Mouse (Mus musculus) hindlimb bud, embryonic 11.5 days (tissue): ENCODE measurements around the gene Scnm1.
"Not testable (repeated sequence)": the region's sequence is repeated elsewhere in the genome, so short reads cannot be mapped to it uniquely, and the experiment has no call there.

Source experiments
- DNase-seq: peaks from one replicate; pipeline ENCODE4 v3.0.0-alpha.2; 2012; ENCODE audit warnings: low read depth, low spot score; ENCODE audit errors: extremely low spot score

Gene Scnm1

DNA sequence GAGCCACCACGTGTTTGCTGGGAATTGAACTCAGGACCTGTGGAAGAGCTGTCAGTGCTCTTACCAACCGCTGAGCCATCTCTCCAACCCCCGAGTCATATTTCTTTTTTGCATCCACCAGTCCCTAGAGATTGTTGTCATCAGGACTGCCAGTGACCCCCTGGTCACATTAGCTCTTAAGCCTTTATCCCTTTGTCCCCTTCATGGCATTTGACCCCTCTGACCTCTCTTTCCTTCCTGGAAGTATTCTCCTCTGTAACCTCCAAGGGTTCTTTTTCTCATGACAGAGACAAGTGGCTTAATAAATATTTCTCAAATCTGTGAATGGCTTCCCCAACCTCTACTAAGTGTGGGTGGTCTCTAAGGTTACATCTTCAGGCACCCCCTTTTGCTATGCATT is 14.1 kb upstream of the Scnm1 start:
- DNase-seq: no peak

DNA sequence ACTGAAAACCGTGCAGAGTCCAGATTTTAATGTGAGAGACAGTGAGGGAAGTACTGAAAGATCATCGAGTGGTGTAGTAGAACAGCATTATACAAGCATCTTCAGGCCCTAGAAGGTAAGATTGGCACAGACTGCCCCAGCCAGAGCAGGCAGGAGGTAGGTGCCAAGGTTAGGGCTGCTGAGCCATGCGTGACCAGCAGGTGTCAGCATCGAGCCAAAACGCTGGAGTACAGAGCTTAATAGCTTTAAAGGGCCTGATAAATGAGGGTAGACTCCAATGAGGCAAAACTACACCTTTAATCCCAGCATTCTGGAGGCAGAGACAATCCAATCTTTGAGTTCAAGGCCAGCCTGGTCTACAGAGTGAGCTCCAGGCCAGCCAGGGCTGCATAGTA is 8.8 kb upstream of the Scnm1 start:
- peak; percentile 54 for DNase-seq

DNA sequence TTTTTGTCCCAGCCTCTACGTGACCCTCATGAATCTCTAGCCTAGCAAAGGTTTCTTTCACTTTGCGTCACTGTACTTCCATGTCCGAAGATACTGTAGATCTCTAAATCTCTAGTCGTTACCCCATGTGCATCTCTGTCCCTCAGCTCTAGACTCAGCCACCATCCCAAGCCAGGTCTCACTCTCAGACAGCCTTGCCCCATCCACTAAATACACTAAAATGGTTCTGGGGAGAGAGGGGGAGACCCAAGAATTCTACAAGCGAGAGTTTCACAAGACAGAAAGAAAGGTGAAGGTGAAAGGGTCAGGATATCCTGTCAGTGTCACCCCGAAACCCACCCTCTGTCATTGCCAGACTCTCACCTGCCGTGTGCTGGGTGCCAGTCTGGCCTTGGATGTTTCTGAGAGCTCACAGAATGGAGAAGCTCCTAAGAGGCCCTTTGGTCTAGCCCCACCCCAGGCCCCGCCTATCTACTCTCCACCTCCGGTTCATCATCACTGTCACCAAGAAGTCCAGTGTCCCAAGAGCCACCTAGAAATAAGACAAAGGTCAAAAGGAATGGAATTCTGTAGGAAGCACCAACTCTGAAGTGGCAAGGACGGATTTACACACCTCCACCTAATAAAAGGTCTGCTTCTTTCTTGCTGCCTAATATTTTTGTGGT is 8.3 kb upstream of the Scnm1 start, which contains the start of gene Tnfaip8l2:
Gene Tnfaip8l2 (minus strand): TSS at position 409 of the 665 bp plus-strand sequence.
- no peak for DNase-seq

DNA sequence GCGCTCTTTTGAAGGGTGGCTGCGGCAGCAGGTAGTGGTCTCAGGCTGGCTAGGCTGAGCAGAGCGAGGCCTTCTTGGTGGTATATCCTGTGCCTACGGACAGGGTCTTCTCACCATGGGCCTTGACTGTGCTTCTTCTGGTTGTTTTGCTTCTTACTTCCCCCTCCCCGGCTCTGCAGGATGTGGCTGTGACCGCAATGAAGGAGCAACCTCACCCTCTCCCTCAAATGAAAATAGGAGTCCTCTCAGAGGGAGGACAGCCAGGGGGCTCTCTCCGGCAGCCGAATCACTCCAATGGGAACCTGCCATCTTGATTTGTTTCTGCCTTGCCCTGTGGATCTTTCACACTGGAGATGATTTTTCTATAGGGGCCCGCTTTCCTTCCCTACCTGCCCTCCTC is 7.7 kb upstream of the Scnm1 start:
- DNase-seq: no peak

DNA sequence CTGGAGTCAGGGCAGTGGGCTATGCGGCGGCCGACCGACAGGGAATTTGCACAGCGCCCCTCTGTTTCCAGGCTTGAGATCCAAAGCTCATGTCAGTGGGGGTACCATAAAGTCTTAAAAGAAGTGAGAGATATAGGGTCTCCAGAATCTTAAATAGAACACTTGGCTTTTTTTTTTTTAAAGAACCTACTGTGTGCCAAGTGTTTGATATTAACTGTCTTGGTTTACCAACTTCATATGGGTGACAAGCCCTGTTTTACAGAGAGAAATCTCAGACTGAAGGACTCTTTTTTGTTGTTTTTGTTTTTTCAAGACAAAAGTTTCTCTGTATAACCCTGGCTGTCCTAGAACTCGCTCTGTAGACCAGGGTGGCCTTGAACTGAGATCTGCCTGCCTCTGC is 7.0 kb upstream of the Scnm1 start:
- DNase-seq: no peak

DNA sequence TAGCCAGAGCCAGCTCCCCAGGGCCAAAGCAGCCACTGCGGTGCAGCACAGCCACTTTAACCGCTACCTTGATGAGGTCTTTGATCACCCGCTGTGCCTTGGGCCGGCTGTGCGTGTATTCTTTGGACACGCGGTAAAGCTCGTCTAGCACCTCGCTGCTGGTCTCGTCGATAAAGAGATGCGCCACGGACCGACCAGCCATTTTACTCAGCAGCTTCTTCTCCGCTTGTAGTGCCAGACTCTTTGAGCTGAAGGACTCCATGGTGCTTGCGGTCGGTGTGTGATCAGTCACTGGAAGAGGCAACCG is 6.4 kb upstream of the Scnm1 start:
- DNase-seq: no peak

DNA sequence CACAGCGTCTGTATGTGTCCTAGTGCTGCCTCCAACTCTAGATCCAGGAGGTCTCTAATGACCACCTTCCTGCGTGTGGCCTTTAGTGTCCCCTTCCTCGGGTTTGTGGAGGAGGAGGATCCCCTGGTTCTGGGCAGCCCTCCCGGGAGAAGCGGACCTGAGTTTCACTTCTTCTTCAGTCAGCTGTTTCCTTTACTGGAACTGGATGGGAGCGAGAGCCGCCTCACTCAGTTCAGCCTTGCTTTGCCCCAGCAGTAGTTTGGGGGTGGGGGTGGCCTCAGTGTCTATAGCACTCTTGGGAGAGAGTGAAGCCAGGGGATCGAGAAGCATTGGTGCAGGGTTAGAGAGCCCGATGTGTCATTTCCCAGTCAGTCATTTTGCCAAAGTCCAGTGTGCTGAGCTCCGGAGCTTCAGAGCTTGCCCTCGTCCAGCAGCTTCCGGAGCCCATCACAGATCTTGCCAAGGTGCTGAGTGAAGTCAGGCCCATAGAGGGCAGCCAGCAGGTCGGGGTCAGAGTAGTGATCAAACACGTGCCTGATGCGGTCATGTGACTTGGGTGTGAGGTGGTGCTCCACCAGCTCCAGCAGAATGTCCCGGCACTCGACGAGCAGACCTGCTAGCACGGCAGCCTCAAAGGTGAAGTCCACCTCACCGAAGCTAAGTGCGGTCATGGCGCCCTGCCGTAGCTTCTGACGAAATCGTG is 5.9 kb upstream of the Scnm1 start:
- DNase-seq: no peak

DNA sequence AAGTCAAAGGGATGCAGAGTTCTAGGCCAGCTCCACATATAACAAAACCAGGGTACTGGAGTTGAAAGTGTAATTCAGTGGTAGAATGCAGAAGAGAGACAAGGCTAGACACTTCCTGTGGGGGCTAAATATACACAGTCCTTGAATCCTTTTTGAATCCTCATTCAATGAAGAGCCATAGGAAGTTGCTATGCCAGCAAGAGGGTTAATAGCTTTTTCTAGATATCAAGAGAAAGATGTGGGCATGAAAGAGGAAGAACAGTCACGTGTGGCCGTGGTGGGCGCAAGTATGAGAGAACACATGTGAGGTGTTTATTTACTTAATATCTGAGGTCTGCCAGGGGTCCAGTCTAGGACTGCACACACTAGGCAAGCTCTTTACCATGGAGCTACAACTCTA is 2.5 kb upstream of the Scnm1 start:
- DNase-seq: no peak

DNA sequence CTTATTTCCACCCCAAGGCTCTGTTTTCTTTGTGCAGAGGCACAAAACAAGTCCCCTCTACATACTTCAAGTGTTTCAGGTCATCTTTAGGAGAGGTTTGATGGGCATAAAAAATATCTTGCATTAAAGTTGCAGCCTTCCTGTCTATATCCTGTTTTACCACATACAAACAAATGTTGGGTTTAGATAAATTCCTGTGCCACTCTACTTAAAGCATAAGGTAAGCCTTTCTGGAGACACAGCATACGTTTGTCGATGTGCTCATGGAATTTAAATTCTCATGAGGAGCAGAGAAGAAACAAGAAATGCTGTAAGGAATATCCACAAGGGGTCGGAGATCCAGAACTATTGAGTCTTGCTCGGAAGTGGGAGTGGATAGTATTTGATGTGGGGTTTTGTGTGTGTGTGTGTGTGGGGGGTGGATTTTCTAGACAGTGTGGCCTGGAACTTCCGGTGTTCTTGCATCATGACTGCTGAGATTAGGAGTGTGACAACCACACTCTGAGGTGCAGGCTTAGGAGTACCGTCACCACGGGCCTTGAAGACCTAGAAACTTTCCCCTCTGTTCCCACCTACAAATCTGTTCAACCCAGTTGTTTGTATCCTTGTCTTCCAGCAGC is 1.7 kb upstream of the Scnm1 start:
- DNase-seq: no peak

DNA sequence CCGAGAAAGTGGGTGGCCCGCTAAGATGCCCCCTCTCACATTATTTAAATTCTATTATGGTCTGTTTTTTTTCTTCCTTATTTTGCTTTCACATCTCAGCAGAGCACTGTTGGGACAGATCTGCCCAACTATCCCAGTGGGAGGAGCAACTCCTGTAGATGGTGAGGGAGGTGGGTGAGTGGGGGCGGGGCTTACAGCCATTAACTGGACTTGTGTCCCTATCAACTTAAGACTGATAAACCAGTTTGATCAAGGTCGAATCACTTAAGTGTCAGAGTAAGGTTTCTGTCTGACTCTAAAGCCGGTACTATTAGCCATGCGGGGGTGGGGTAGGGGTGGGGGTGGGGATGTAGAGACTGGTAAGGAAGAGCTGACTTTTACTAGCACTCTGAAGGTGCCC is 1.2 kb upstream of the Scnm1 start:
- DNase-seq: no peak

DNA sequence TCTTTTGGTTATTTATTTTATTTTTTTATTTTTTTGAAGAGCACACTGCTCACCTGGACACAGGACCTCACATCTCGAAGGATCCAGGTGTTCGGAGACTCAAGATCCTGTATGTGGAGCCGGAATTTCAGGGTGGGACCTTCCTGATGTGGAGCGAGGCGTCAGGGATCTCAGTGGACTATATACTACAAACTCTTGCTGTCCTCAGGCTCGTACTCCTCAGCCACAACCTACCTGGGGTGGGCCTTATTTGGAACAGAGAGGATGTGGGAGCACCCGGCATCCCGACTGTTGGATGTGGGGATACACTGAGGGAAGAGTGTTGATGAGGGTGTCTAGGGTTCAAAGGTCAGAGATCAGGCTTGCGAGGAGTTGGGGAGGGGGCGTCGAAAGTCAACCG is 322 bp upstream of the Scnm1 start:
- DNase-seq: not testable (repeated sequence)

DNA sequence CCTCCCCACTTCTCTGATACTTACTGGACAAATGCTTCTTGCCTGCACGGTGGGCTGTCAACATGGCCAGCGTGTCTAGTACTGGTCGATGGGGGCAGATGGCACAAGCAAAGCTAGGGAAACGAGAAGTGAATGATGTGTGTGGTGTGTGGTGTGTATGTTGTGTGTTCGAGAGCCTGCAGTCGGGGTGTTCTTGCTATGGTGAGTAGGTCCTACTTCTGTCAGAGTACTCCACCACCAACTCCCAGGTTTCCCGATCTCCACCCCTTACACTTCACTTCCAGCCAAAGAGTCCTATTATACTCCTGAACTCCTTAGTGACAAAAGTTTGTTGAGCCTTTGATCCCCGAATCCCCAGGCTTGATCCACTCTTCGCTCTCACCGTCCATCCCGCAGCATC is 635 bp downstream of the Scnm1 start:
- DNase-seq: no peak

DNA sequence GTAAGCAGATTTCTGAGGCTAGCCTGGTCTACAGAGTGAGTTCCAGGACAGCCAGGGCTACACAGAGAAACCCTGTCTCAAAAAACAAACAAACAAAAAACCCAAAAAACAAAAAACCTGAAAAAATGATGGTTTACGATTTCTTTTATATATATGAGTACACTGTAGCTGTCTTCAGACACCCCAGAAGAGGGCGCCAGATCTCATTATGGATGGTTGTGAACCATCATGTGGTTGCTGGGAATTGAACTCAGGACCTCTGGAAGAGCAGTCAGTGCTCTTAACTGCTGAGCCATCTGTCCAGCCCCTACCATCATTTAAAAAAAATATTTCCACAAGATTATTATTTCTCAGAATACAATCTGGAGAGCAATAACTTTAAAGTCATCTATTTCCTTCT is 1.4 kb downstream of the Scnm1 start:
- not testable (repeated sequence) for DNase-seq

DNA sequence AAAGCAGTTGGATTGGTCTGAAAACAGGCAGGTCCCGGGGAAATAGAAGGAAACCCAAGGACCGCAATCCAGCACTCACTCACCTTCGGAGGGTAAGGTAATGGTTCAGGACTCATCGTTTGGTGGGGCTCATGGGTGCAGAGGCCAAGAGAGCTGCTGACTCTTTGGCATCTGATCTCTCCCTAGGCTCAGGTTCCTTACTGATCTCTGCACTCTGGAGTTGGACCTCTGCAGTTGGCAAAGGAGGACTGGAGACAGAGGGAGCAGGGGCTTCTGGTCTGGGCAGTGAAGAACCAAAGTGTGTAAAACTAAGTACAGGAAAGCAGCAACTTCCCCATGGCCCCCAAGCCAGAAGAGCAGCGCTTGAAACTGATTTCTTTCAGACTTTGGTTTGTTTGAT is 3.7 kb downstream of the Scnm1 start:
- DNase-seq: no peak

DNA sequence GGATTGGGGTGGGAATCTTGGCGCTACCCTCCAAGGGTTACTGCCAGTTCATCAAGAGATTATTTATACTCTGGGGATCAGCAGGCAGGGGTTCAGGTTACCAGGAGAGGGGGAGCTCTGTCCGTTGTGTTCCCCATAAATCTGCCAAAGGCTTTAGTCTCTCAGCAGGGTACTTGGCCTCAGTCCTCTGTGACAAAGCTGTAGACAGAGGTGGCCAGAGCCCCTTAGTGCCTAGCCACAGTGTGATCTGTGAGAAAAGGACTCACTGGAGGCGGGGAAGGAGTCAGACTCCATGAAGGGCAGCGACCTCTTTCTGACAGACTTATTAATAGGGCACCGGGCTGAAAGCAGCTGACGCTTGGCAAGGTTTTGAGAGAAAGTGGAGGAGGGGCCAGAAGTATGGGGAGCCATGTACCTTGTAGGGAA is 4.6 kb downstream of the Scnm1 start:
- DNase-seq: no peak

DNA sequence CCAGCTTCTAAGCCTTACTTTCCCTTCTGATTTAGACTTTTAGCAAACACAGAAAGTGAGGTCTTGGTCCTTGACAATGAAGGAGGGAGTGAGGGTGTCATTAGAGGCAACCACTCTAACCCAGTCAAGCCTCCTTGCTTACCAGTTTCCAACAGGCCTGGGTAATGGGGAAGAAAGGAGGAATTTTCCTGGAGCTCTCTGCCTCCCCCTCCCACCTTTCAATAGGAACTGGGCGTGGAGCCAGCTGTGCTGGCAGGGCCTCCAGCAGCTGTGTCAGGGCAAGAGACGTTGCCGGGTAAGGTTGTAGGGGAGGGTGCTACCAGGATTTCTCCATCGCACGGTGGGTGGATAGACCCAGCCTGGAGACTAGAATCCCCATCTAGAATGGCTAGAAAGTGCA is 8.8 kb downstream of the Scnm1 start:
- no peak for DNase-seq

DNA sequence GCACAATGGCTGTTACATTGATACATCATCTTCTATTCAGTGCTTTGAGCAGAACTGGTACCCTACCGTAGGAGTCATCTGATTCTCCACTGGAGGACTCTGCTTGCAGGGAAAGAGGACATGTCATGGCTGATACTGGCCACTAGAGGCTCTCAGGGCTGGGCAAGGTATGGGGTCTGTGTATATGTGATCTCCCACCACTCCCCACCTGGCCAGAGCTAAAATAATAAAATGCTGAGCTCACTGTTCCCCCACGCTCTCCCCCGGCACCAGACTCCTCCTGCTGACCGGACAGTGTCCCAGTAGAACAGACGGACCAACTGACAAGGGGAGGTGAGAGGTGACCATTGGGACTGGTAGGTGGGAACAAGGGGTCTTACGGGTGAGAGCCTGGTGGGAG is 9.6 kb downstream of the Scnm1 start, which contains the start of gene Tmod4:
Gene Tmod4 (plus strand): TSS at position 231 of the 400 bp plus-strand sequence.
- no peak for DNase-seq

DNA sequence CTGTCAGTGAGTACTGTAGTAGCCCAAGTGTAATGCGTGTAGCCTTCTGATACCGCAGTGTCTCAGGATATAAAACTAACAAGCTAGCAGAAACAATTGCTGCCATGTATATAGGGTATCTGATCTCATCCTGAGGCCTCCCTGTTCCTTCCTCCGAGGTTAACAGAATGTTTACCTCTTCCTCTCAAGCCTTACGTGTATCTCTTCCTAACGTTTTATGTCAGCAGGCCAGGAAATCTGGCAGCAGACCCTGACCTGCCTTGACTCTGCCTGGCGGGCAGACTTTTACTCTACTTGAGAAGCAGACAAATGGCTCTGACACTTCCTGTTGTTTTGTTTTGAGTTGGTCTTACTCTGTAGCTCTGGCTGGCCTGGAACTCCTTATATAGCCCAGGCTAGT is 12.2 kb downstream of the Scnm1 start:
- DNase-seq: no peak

DNA sequence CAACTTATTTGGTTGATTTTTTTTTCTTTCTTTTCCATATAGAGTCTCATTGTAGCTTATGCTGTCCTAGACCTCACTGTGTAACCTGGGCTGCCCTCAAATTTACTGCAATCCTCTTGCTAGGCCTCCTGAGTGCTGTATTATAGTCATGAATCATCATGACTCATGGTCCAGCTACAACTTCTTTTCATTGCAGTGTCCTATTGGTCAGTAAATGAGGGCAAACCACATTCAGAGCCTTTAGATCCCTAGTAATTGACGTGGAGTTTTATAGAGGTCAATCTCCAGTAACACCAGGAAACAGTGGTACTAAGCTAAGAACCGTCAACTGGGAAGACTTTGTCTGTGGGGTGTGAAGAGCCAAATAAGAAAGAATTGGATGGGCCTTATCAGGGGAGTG is 16.1 kb downstream of the Scnm1 start:
- no peak for DNase-seq

DNA sequence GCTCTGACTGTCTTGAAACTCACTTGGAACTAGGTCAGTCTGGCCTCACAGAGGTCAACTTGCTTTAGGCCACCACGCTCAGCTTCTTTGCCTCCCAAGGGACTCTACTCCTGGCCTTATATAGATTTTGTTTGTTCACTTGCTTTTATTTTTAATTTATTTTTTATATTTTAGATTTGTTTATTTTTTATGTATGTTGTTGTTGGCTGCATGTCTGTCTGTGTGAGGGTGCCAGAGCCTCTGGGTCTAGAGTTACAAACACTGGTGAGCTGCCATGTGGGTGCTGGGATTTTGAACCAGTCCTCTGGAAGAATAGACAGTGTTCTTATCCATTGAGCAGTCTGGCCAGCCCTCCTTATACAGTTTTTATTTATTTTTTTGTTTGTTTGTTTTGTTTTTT is 21.1 kb downstream of the Scnm1 start:
- no peak for DNase-seq

DNA sequence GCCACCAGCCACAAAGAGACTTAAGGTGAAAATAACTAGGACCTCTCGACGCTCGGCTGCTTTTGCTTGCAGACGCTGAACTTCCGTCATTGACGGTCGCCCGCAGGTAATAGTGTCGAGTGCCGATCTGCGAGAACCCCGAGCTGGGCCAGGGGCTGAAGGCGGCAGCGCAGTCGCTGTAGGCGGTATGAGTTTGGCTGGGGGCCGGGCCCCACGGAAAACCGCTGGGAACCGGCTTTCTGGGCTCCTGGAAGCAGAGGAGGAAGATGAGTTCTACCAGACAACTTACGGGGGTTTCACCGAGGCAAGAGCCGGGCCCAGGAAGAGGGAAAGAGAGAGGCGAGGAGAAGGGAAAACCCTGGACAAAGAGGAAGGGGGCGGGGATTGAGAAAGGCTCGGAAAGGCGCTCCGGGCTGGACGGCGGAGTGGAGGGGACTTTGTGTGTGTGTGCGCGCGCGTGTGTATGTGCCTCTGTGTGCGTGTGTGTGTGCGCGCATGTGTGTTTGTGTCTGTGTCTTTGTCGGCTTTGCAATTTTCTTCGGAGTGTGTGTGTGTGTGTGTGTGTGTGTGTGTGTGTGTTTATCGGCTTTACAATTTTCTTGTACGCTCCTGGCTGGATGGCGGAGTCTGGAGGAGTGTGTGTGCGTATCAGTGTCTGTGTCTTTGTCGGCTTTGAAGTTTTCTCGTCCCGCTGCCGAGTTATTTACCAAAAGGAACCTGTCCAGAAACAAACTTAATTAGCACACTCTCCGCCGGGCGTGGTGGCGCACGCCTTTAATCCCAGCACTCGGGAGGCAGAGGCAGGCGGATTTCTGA is 22.7 kb downstream of the Scnm1 start, which contains the start of gene Vps72:
Gene Vps72 (plus strand): TSS at position 112 of the 816 bp plus-strand sequence.
- DNase-seq: peak; percentile 78

DNA sequence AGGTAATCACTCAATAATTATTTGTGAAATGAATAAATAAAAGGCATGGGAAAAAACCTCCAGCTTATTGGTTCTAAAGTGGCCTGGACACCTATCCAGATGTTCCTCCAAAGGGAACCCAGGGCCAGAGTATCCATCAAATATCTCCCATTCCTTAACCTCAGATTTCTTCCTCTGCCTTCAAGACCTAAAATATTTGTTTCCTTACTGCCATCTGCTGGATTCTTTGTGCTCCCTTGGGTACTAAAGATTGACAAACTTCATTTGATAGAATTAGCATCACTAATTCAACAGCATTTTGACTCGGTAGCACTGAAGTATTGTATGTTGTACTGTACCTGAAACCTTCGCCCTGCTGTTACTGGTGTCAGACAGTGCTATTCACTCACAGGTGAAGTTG is 25.9 kb downstream of the Scnm1 start:
- DNase-seq: no peak
